Mouse (Mus musculus) heart, adult 8-10 months (tissue): ENCODE results near the gene Gm35315. TPM values are rescaled to one million over a fixed set of nuclear protein-coding genes. Genes with fewer than 3 reads are reported as not detected.
"Not testable (repeated sequence)": the region's sequence is repeated elsewhere in the genome, so short reads cannot be mapped to it uniquely, and the experiment has no call there.

ENCODE experiments used
- DNase-seq: peaks from one replicate; pipeline ENCODE4 v3.0.0; 2022; ENCODE audit warnings: low spot score
- total RNA-seq, 4 experiments: library from RNA; stranded (reverse); gene quantifications; 2 replicates each; pipeline ENCODE4 v1.2.4; 2022

The Gm35315 gene
- not detected for total RNA-seq

- peak; percentile 90 for DNase-seq
These were observed at the start of gene Gm35315 for GRCm38 (mm10) chr5:110094030-110094846. Gene Gm35315, minus strand, starts transcription at chr5:110094420.

GRCm38 (mm10) chr5:110143007-110143406 is 48.8 kb upstream of the Gm35315 start:
- no peak for DNase-seq

GRCm38 (mm10) chr5:110142309-110142708 is 48.1 kb upstream of the Gm35315 start:
- peak; percentile 6 for DNase-seq

GRCm38 (mm10) chr5:110140424-110140823 is 46.2 kb upstream of the Gm35315 start:
- DNase-seq, result no peak

GRCm38 (mm10) chr5:110139325-110139724 is 45.1 kb upstream of the Gm35315 start:
- DNase-seq, result no peak

- DNase-seq, result no peak
These were observed 43.6 kb upstream of the Gm35315 start for GRCm38 (mm10) chr5:110137816-110138215.

- DNase-seq, result no peak
These were observed 41.9 kb upstream of the Gm35315 start for GRCm38 (mm10) chr5:110136087-110136464.

- DNase-seq, result peak; percentile 98
These were observed 41.3 kb upstream of the Gm35315 start, which contains the start of gene Chfr for GRCm38 (mm10) chr5:110135293-110136086. Gene Chfr, plus strand, starts transcription at chr5:110135842.

- not testable (repeated sequence) for DNase-seq
These were observed 28.2 kb upstream of the Gm35315 start for GRCm38 (mm10) chr5:110122380-110122779.

- DNase-seq, result peak; percentile 90
These were observed 15.8 kb upstream of the Gm35315 start, which contains the start of gene Zfp605 for GRCm38 (mm10) chr5:110109991-110110441. Gene Zfp605, plus strand, starts transcription at chr5:110110092.

GRCm38 (mm10) chr5:110108305-110108628 is 14.0 kb upstream of the Gm35315 start:
- peak; percentile 95 for DNase-seq

- DNase-seq, result peak; percentile 93
These were observed 13.5 kb upstream of the Gm35315 start, which contains the start of gene Gtpbp6 for GRCm38 (mm10) chr5:110107581-110108304. Gene Gtpbp6, minus strand, starts transcription at chr5:110108197.

GRCm38 (mm10) chr5:110106901-110107564 is 12.8 kb upstream of the Gm35315 start:
- DNase-seq, result no peak

GRCm38 (mm10) chr5:110106140-110106871 is 12.1 kb upstream of the Gm35315 start:
- DNase-seq, result no peak

- DNase-seq, result no peak
These were observed 10.6 kb upstream of the Gm35315 start for GRCm38 (mm10) chr5:110104616-110105380.

- DNase-seq, result no peak
These were observed 9.8 kb upstream of the Gm35315 start for GRCm38 (mm10) chr5:110103901-110104615.

- DNase-seq, result no peak
These were observed 8.8 kb upstream of the Gm35315 start for GRCm38 (mm10) chr5:110102853-110103625.

- no peak for DNase-seq
These were observed 8.2 kb upstream of the Gm35315 start for GRCm38 (mm10) chr5:110102429-110102828.
